Mouse (Mus musculus) mature B cell (primary cell): ENCODE measurements around the gene Ogfod3.

Experiments
- in situ Hi-C: fragments of 300-500 bp; cut with MboI; formaldehyde crosslinking; loops from 2 replicates; pipeline ENCODE4 v1.14.3; 2019

Gene Ogfod3

GRCm38 (mm10) chr11:121198622-121199021 is 5.9 kb downstream of the Ogfod3 start:
- in situ Hi-C loops = no loop called here

- in situ Hi-C loops = no loop called here
Measured at GRCm38 (mm10) chr11:121193415-121193814, 11.1 kb downstream of the Ogfod3 start.

- in situ Hi-C loops = no loop called here
Measured at GRCm38 (mm10) chr11:121192742-121193141, 11.8 kb downstream of the Ogfod3 start.

- in situ Hi-C loops = no loop called here
Measured at GRCm38 (mm10) chr11:121189681-121190080, 14.8 kb downstream of the Ogfod3 start.

- in situ Hi-C loops = no loop called here
Measured at GRCm38 (mm10) chr11:121176285-121177270, 27.9 kb downstream of the Ogfod3 start.

GRCm38 (mm10) chr11:121174234-121174633 is 30.3 kb downstream of the Ogfod3 start:
- in situ Hi-C loops = no loop called here

DNA sequence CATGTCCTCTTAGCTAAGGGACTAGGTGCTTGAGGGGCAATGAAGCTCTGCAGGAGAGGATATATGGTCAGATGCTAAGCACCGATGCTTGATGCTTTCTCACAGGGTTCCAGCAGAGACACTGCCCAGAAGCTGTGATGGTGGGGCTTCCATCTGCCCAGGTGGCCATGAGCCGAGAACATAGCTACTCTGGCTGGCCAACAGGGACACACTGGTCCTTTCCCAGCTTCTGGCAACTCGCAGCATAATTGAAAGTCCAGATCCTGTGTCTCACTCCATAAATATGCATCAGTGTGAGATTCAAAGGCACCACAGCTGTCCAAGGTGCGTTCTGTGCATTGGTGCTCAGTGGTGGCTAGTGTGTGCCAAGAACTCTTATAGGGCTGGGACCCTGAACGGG is 31.3 kb downstream of the Ogfod3 start:
- in situ Hi-C loops = no loop called here

GRCm38 (mm10) chr11:121163751-121164150 is 40.8 kb downstream of the Ogfod3 start:
- in situ Hi-C loops = no loop called here

GRCm38 (mm10) chr11:121160636-121161346 is 43.7 kb downstream of the Ogfod3 start:
- in situ Hi-C loops = no loop called here

DNA sequence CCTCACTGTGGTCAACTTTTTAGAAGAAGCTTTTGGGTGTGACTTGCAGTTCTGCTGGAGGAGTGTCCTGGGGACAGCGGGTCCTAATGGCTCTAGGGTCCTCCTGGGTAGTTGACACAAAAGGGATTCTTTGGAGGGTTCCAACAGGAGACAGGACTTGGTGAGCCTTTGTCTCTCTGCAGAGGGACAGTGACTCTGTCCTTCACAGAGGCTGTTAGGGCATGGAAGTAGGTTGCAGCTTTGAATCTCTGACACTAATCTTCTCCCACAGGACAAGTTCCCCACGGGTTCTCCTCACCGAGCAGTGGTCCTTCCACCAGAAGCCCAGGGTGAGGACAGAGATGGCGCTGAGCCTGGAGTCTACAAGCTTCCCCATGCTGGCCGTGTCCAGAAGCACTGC is 44.5 kb downstream of the Ogfod3 start, which contains the start of gene Uts2r:
Gene Uts2r (plus strand): TSS at position 301 of the 400 bp plus-strand sequence.
- in situ Hi-C loops = no loop called here

DNA sequence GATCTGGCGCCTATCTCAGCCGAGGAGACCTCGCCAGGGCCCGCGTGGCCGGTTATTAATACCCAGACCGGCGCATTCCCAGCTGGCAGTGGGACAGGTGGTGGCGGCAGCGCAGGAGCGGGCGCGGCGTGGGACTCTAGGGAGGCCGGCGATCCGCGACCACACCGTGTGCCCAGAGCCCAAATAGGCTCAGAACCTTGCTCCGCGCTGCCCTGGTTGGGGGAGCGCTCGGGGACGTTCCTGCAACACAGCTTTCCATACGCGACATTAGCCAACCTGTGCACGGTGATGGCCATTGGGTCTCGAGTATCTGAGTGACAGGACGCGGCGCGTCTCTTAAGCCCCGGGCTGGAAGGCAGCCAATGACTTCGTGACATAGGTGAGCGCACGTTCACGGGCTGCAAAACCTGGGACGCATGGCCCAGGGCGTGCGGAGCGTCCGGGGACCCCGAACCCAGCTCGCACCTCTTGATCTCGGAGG is 48.1 kb downstream of the Ogfod3 start:
- in situ Hi-C loops = no loop called here

- in situ Hi-C loops = no loop called here
Measured at GRCm38 (mm10) chr11:121154203-121154602, 50.3 kb downstream of the Ogfod3 start.

- in situ Hi-C loops = no loop called here
Measured at GRCm38 (mm10) chr11:121148193-121148592, 56.3 kb downstream of the Ogfod3 start.

DNA sequence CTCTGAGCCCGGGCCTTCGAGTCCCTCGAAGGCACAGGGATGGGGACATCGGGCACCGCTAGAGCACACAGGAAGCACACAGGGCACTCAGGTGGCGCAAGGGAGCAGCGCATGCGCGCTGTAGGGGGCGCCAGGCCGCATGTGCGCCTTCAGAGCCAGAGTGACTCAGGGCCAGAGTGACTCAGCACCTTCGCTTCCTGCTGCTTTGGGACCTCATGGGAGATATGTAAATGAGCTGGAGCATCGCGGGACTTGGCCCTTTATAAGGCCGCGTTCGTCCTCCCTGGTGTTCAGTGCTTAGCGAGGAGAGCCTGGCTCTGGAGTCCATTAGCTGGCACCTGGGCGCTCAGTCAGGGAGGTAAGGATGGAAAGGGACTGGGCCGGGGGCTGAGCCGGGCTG is 58.6 kb downstream of the Ogfod3 start, which contains the start of gene Tex19.1:
Gene Tex19.1 (plus strand): TSS at position 279 of the 400 bp plus-strand sequence.
- in situ Hi-C loops = no loop called here

- in situ Hi-C loops = no loop called here
Measured at GRCm38 (mm10) chr11:121143325-121144015, 61.0 kb downstream of the Ogfod3 start.

DNA sequence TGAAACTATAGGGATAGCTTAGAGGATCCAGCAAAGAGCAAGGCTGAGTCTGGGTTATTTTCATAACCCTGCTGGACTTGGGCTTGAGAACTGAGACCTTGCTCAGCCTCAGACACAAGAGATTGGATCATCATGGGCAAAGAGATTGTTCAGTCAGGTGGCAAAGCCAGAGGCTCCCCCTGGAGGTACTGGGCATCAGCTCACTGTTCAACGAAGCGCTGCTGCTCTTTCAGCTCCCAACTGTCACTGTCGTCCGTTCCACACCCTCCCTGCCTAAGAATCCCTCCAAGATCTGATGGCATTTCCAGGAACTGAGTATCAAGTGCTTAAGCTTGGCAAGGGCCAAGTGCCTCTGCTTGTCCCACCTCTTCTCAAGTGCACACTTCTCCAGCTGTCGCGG is 65.8 kb downstream of the Ogfod3 start:
- in situ Hi-C loops = no loop called here

DNA sequence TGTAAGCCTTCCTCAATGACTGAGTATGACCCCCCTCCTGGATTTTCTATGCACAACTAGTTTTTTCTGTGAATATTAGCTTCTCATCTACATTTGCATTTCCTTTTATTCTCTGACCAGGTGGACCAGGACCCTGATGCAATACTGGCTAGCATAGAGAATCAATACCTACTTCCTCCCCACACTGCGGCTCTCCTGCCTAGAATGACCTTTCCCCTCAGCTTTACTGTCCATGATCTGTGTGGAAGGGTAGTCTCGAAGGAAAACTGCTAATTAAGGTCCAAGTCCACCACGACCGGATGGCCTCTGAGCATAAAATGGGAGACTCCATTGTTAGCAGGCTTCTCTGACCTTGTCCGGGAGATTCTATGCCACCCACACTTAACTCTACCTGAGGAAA is 66.8 kb downstream of the Ogfod3 start:
- in situ Hi-C loops = no loop called here

- in situ Hi-C loops = no loop called here
Measured at GRCm38 (mm10) chr11:121134600-121134999, 69.9 kb downstream of the Ogfod3 start.

DNA sequence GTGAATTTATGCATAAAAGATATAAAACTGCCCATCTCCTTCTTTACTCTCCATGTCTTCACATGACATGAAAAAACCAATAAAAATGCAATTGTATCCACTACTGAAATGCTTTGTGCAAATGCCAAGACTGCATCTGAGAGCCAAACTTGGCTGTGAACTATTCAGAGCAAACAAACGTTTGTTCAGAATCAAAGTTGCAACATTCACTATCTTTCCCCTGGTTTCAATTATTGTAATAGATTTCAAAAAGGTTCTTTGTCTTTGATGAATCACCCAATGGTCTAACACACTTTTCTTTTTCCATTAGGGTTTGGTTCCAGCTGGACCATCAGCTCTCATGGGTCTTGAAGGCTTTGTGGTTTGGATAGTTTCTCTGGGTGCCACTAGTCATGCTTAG is 74.9 kb downstream of the Ogfod3 start:
- in situ Hi-C loops = no loop called here
